Mouse (Mus musculus): ENCODE data around the gene Magi3.

DNA sequence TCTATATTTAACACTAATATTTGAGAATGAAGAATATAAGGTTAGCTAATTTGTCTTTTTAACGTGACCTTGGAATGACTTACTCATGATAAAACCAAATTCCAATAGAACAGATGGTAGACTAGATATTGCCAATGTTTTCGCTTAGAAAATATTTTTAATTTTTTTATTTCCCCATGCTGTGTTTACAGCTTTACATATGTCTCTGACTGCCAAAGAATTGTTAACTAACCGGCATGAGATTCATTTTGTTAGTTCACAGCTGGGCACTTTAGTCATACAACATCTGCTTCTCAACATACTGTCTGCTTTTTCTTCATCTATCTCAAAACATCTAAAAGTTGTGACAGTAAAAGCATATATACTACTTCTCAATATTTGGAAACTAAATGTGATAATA is 58.8 kb downstream of the Magi3 start:
- TF ChIP-seq CTCF (IDR thresholded peaks at IDR 0.05; ENCODE audit: low read depth, low read length), result no peak
- no peak for TF ChIP-seq POLR2A (IDR thresholded peaks at IDR 0.05; ENCODE audit: extremely low read depth, insufficient read depth, low read length)

All from liver, adult 2 months (tissue).